Mouse (Mus musculus): ENCODE results near the gene Prdx6b. TPM values are rescaled to one million over a fixed set of nuclear protein-coding genes. Genes with fewer than 3 reads are reported as not detected.

Prdx6b gene
- polyA plus RNA-seq, 1 experiment from 2014 or later: not detected

Other genes with a start within 250 kb of the Prdx6b start
- 3.1 and 3.3 TPM in 2 replicates for gene Pde1a, start 163.0 kb upstream of the Prdx6b start, polyA plus RNA-seq (2015; fragmentation: Nextera tagmentation; extraction: Ambion mirVana)
- gene Dnajc10, start 23.0 kb downstream of the Prdx6b start, polyA plus RNA-seq (2015; fragmentation: Nextera tagmentation; extraction: Ambion mirVana): 16.7 and 17.8 TPM in 2 replicates
- 0.49 and 0.87 TPM in 2 replicates for gene Frzb, start 155.2 kb downstream of the Prdx6b start, polyA plus RNA-seq (2015; fragmentation: Nextera tagmentation; extraction: Ambion mirVana)

Measured in liver, embryonic 16.5 days (tissue).